Mouse (Mus musculus): ENCODE results near the gene Iqgap1. TPM values are rescaled to one million over a fixed set of nuclear protein-coding genes. Genes with fewer than 3 reads are reported as not detected.

Gene Iqgap1
- polyA plus RNA-seq, 1 experiment, result 284 TPM

DNA sequence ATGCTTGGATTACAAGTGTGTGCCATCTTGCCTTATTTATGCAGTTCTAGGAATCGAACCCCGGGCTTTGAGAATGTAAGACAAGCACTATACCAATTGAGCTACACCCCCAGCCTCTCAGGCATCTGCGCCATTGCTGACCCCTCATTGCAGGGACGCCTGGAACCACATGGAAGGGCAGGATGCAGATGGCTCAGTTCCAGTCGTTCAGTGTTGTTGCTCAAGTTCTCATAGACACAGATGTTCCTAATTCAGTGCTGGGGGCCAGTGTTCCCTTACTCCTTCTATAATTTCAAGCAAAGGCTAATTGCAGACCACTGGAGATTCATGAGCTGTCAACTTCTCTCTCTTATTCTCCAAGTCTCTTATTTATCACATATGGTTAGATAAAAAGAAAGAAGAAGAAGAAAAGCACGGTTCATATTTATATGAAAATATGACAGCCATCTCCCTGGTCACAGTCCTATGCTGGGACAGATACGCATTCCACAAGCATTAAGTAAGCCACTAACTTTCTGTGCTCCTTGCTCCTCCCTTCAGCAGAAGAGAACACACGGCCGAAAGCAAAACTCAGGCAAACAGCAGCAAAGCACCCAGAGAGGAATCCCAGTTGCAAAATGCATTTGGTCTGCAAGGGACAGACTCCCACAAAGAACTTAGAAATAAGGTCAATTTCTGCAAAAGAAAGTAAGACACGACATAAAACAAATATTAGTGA, 159.4 kb downstream of the Iqgap1 start:
- Histone ChIP-seq H3K4me3 (ENCODE audit: insufficient read depth, low read length) (no peak overlapping the region), H3K27ac (ENCODE audit: insufficient read depth, low read depth, low read length) (no peak overlapping the region), H3K4me1 (ENCODE audit: control insufficient read depth, insufficient read depth, low read length) (no peaks in the 10 kb centered on the region)
- TF ChIP-seq CTCF (IDR thresholded peaks at IDR 0.05; ENCODE audit: low read depth, low read length), result no peak
- TF ChIP-seq POLR2A (IDR thresholded peaks at IDR 0.05; ENCODE audit: borderline replicate concordance, low read depth, low read length), result no peak

Other genes with a start within 250 kb of the Iqgap1 start
- gene Crtc3, start 137.1 kb downstream of the Iqgap1 start, polyA plus RNA-seq (2012; ENCODE audit: insufficient read depth, insufficient read length, missing spikeins), result 14.6 and 16.7 TPM in 2 replicates
- 2.1 and 3.6 TPM in 2 replicates for gene Zscan2, start 34.9 kb upstream of the Iqgap1 start, polyA plus RNA-seq (2012; ENCODE audit: insufficient read depth, insufficient read length, missing spikeins)
- gene Wdr73, start 75.3 kb upstream of the Iqgap1 start, polyA plus RNA-seq (2012; ENCODE audit: insufficient read depth, insufficient read length, missing spikeins), result 9.3 and 10.7 TPM in 2 replicates
- 3.0 and 4.2 TPM in 2 replicates for gene Nmb, start 79.1 kb upstream of the Iqgap1 start, polyA plus RNA-seq (2012; ENCODE audit: insufficient read depth, insufficient read length, missing spikeins)
- 99.2 and 105 TPM in 2 replicates for gene Sec11a, start 121.8 kb upstream of the Iqgap1 start, polyA plus RNA-seq (2012; ENCODE audit: insufficient read depth, insufficient read length, missing spikeins)
- gene Zfp592, start 167.7 kb upstream of the Iqgap1 start, polyA plus RNA-seq (2012; ENCODE audit: insufficient read depth, insufficient read length, missing spikeins), result 23.5 and 23.6 TPM in 2 replicates
- gene Alpk3, start 231.6 kb upstream of the Iqgap1 start, polyA plus RNA-seq (2012; ENCODE audit: insufficient read depth, insufficient read length, missing spikeins), result 0.16 TPM in 1 of 2 replicates, not detected in the other